Mouse (Mus musculus) forebrain, embryonic 13.5 days (tissue): Measurements from ENCODE around the gene Dnase2a. TPM values are rescaled to one million over a fixed set of nuclear protein-coding genes. Genes with fewer than 3 reads are reported as not detected.
"Not testable (repeated sequence)": the region's sequence is repeated elsewhere in the genome, so short reads cannot be mapped to it uniquely, and the experiment has no call there.

Experiments
- ATAC-seq: fragments of 200-750 bp; cut with Nextera tagmentation; 2 replicates; pipeline ENCODE4 v1.8.0; 2017
- H3K27ac ChIP-seq: fragments of 300-500 bp; sonication (generic); 2 replicates; pipeline ENCODE4 v1.5.1; 2015; ENCODE audit warnings: inconsistent platforms, mild to moderate bottlenecking, moderate library complexity
- H3K27me3 ChIP-seq: fragments of 300-500 bp; sonication (generic); 2 replicates; pipeline ENCODE4 v1.6.1; 2015; ENCODE audit warnings: mild to moderate bottlenecking, inconsistent platforms
- H3K36me3 ChIP-seq: fragments of 300-500 bp; sonication (generic); 2 replicates; pipeline ENCODE4 v1.6.1; 2015; ENCODE audit warnings: mild to moderate bottlenecking, inconsistent platforms; ENCODE audit not compliant: poor library complexity, severe bottlenecking
- H3K4me1 ChIP-seq: fragments of 300-500 bp; sonication (generic); 2 replicates; pipeline ENCODE4 v1.6.1; 2015; ENCODE audit warnings: inconsistent platforms
- H3K4me2 ChIP-seq: fragments of 300-500 bp; sonication (generic); 2 replicates; pipeline ENCODE4 v1.6.1; 2015; ENCODE audit warnings: inconsistent platforms, mild to moderate bottlenecking, moderate library complexity
- H3K4me3 ChIP-seq: fragments of 300-500 bp; sonication (generic); 2 replicates; pipeline ENCODE4 v1.5.1; 2015; ENCODE audit warnings: mild to moderate bottlenecking, inconsistent platforms
- H3K9ac ChIP-seq: fragments of 300-500 bp; sonication (generic); 2 replicates; pipeline ENCODE4 v1.6.1; 2015; ENCODE audit warnings: mild to moderate bottlenecking, inconsistent platforms
- H3K9me3 ChIP-seq: fragments of 300-500 bp; sonication (generic); replicated peaks from 2 replicates; pipeline ENCODE4 v1.6.1; 2016; ENCODE audit warnings: inconsistent platforms
- WGBS: fragments of 180-500 bp; shearing (Covaris S2); methylation state at CpG from one replicate; pipeline ENCODE4 v1.1.7; 2015; 5-methylcytosine and 5-hydroxymethylcytosine counted together
- polyA plus RNA-seq: library from polyadenylated mRNA; unstranded; fragments of >200 nt; fragmentation: Nextera tagmentation; extraction: Ambion mirVana; gene quantifications from 2 replicates; pipeline ENCODE4 v1.2.1, GENCODE M21; 2015

The Dnase2a gene
- polyA plus RNA-seq, 1 experiment from 2014 or later = 6.9 TPM

- H3K4me2 ChIP-seq = peak overlapping the region; percentile 92
- 12% methylated on average over 31 of the region's 31 CpGs for WGBS
- peaks cover 31% of the 10 kb centered on the region for H3K36me3 ChIP-seq
- peak overlapping the region; percentile 44; the same call in 1 of the 2 replicates for H3K27ac ChIP-seq
- no peaks in the 10 kb centered on the region for H3K27me3 ChIP-seq
- H3K4me1 ChIP-seq = peaks cover 19% of the 10 kb centered on the region
- ATAC-seq = peak; percentile 57
- H3K4me3 ChIP-seq = peak overlapping the region; percentile 81
- no peaks in the 10 kb centered on the region for H3K9me3 ChIP-seq
- peak overlapping the region; percentile 84 for H3K9ac ChIP-seq
Observed at GRCm38 (mm10) chr8:84892993-84893708, 15.2 kb upstream of the Dnase2a start.

- H3K4me3 ChIP-seq = peak within 1 kb of the TSS; percentile 81
- peaks cover 19% of the 10 kb centered on the region for H3K4me1 ChIP-seq
- ATAC-seq = peak; percentile 99
- no peaks in the 10 kb centered on the region for H3K9me3 ChIP-seq
- no peaks in the 10 kb centered on the region for H3K27me3 ChIP-seq
- under 1% methylated on average over 11 of the region's 11 CpGs for WGBS
- H3K9ac ChIP-seq = peak within 1 kb of the TSS; percentile 84
- H3K27ac ChIP-seq = peak within 1 kb of the TSS; percentile 44; the same call in 1 of the 2 replicates
- H3K36me3 ChIP-seq = peaks cover 25% of the 10 kb centered on the region
- peak within 1 kb of the TSS; percentile 92 for H3K4me2 ChIP-seq
Observed at GRCm38 (mm10) chr8:84893709-84894134, 14.6 kb upstream of the Dnase2a start, which contains the start of gene Gcdh. Gcdh (minus strand) TSS chr8:84893921.

GRCm38 (mm10) chr8:84895963-84896362 is 12.4 kb upstream of the Dnase2a start:
- Histone ChIP-seq H3K27ac (no peak overlapping the region), H3K27me3 (0 out of 2 replicates have a peak, but pooled peaks cover 3% of the 10 kb centered on the region), H3K36me3 (peaks cover 7% of the 10 kb centered on the region), H3K4me2 (no peak overlapping the region), H3K4me1 (peaks cover 19% of the 10 kb centered on the region), H3K4me3 (no peak overlapping the region), H3K9me3 (no peaks in the 10 kb centered on the region), H3K9ac (no peak overlapping the region)
- ATAC-seq = no peak
- 86% methylated on average over 5 of the region's 5 CpGs for WGBS

GRCm38 (mm10) chr8:84901071-84901470 is 7.3 kb upstream of the Dnase2a start:
- Histone ChIP-seq H3K27ac (no peak overlapping the region), H3K9me3 (no peaks in the 10 kb centered on the region), H3K36me3 (no peaks in the 10 kb centered on the region), H3K4me1 (peaks cover 15% of the 10 kb centered on the region), H3K4me2 (no peak overlapping the region), H3K4me3 (no peak overlapping the region), H3K27me3 (0 out of 2 replicates have a peak, but pooled peaks cover 14% of the 10 kb centered on the region), H3K9ac (no peak overlapping the region)
- 66% methylated on average over 4 of the region's 4 CpGs for WGBS
- ATAC-seq = no peak

- Histone ChIP-seq H3K4me1 (peaks cover 15% of the 10 kb centered on the region), H3K27me3 (0 out of 2 replicates have a peak, but pooled peaks cover 14% of the 10 kb centered on the region), H3K4me2 (peak within 1 kb of the TSS; percentile 89), H3K4me3 (peak within 1 kb of the TSS; percentile 53), H3K9ac (peak within 1 kb of the TSS; percentile 64), H3K9me3 (no peaks in the 10 kb centered on the region), H3K36me3 (no peaks in the 10 kb centered on the region), H3K27ac (0 out of 2 replicates have a peak within 1 kb of the TSS, but pooled peaks have one; percentile 4)
- 83% methylated on average over 3 of the region's 3 CpGs for WGBS
- ATAC-seq = no peak
Observed at GRCm38 (mm10) chr8:84901752-84902151, 6.6 kb upstream of the Dnase2a start, which contains the start of gene Klf1. Klf1 (plus strand) TSS chr8:84901928.

- Histone ChIP-seq H3K4me3 (peak overlapping the region; percentile 53), H3K36me3 (no peaks in the 10 kb centered on the region), H3K4me1 (peaks cover 15% of the 10 kb centered on the region), H3K27ac (0 out of 2 replicates have a peak overlapping the region, but pooled peaks have one; percentile 4), H3K9me3 (no peaks in the 10 kb centered on the region), H3K27me3 (0 out of 2 replicates have a peak, but pooled peaks cover 14% of the 10 kb centered on the region), H3K4me2 (peak overlapping the region; percentile 89), H3K9ac (peak overlapping the region; percentile 64)
- WGBS = 3% methylated on average over 24 of the region's 24 CpGs
- peak; percentile 19; the same call in 1 of the 2 replicates for ATAC-seq
Observed at GRCm38 (mm10) chr8:84902367-84902919, 5.9 kb upstream of the Dnase2a start.

GRCm38 (mm10) chr8:84902920-84903661 is 5.3 kb upstream of the Dnase2a start:
- no peaks in the 10 kb centered on the region for H3K36me3 ChIP-seq
- 0 out of 2 replicates have a peak overlapping the region, but pooled peaks have one; percentile 4 for H3K27ac ChIP-seq
- peaks cover 15% of the 10 kb centered on the region for H3K4me1 ChIP-seq
- H3K4me2 ChIP-seq = peak overlapping the region; percentile 89
- peak overlapping the region; percentile 53 for H3K4me3 ChIP-seq
- no peaks in the 10 kb centered on the region for H3K9me3 ChIP-seq
- 0 out of 2 replicates have a peak, but pooled peaks cover 14% of the 10 kb centered on the region for H3K27me3 ChIP-seq
- WGBS = under 1% methylated on average over 68 of the region's 68 CpGs
- ATAC-seq = peak; percentile 91
- peak overlapping the region; percentile 64 for H3K9ac ChIP-seq

GRCm38 (mm10) chr8:84904351-84904750 is 4.0 kb upstream of the Dnase2a start:
- Histone ChIP-seq H3K36me3 (0 out of 2 replicates have a peak, but pooled peaks cover 1% of the 10 kb centered on the region), H3K9me3 (no peaks in the 10 kb centered on the region), H3K4me1 (peaks cover 23% of the 10 kb centered on the region), H3K4me2 (no peak overlapping the region), H3K9ac (no peak overlapping the region), H3K27me3 (peaks cover 16% of the 10 kb centered on the region), H3K27ac (no peak overlapping the region), H3K4me3 (no peak overlapping the region)
- 90% methylated on average over 7 of the region's 7 CpGs for WGBS
- no peak for ATAC-seq

- 90% methylated on average over 9 of the region's 9 CpGs for WGBS
- H3K27me3 ChIP-seq = peaks cover 27% of the 10 kb centered on the region
- no peak overlapping the region for H3K27ac ChIP-seq
- no peak overlapping the region for H3K4me3 ChIP-seq
- no peak for ATAC-seq
- no peak overlapping the region for H3K9ac ChIP-seq
- peaks cover 28% of the 10 kb centered on the region for H3K36me3 ChIP-seq
- no peak overlapping the region for H3K4me2 ChIP-seq
- no peaks in the 10 kb centered on the region for H3K9me3 ChIP-seq
- peaks cover 27% of the 10 kb centered on the region for H3K4me1 ChIP-seq
Observed at GRCm38 (mm10) chr8:84907037-84907436, 1.3 kb upstream of the Dnase2a start.

GRCm38 (mm10) chr8:84907493-84907892 is 867 bp upstream of the Dnase2a start:
- no peak overlapping the region for H3K4me2 ChIP-seq
- no peaks in the 10 kb centered on the region for H3K9me3 ChIP-seq
- no peak overlapping the region for H3K27ac ChIP-seq
- 79% methylated on average over 8 of the region's 8 CpGs for WGBS
- H3K36me3 ChIP-seq = peaks cover 32% of the 10 kb centered on the region
- peaks cover 27% of the 10 kb centered on the region for H3K27me3 ChIP-seq
- no peak overlapping the region for H3K9ac ChIP-seq
- ATAC-seq = no peak
- peaks cover 25% of the 10 kb centered on the region for H3K4me1 ChIP-seq
- no peak overlapping the region for H3K4me3 ChIP-seq

- H3K9me3 ChIP-seq, H3K27ac ChIP-seq: not testable (repeated sequence)
- WGBS = 24% methylated on average over 7 of the region's 7 CpGs
- H3K4me1 ChIP-seq = peaks cover 25% of the 10 kb centered on the region
- H3K4me3 ChIP-seq = peak overlapping the region; percentile 47
- peak overlapping the region; percentile 70; the same call in 1 of the 2 replicates for H3K9ac ChIP-seq
- 0 out of 2 replicates have a peak, but pooled peaks have one; percentile 5 for ATAC-seq
- H3K36me3 ChIP-seq = peaks cover 37% of the 10 kb centered on the region
- peaks cover 30% of the 10 kb centered on the region for H3K27me3 ChIP-seq
- H3K4me2 ChIP-seq = peak overlapping the region; percentile 74
Observed at GRCm38 (mm10) chr8:84907979-84908378, 381 bp upstream of the Dnase2a start.
